Mouse (Mus musculus) lung, embryonic 15.5 days (tissue): ENCODE results near the gene Prm3. TPM values are rescaled to one million over a fixed set of nuclear protein-coding genes. Genes with fewer than 3 reads are reported as not detected.

Experiments used
- ATAC-seq: fragments of 200-750 bp; cut with Nextera tagmentation; 2 replicates; pipeline ENCODE4 v1.8.0; 2017; ENCODE audit warnings: moderate number of reproducible peaks, borderline replicate concordance; ENCODE audit not compliant: low FRiP score, low TSS enrichment; ENCODE audit errors: extremely low read depth
- H3K27ac ChIP-seq: fragments of 300-500 bp; sonication (generic); 2 replicates; pipeline ENCODE4 v1.5.1; 2015; ENCODE audit warnings: moderate library complexity, mild to moderate bottlenecking, inconsistent platforms
- H3K27me3 ChIP-seq: fragments of 300-500 bp; sonication (generic); 2 replicates; pipeline ENCODE4 v1.6.1; 2015; ENCODE audit warnings: inconsistent platforms
- H3K36me3 ChIP-seq: fragments of 300-500 bp; sonication (generic); 2 replicates; pipeline ENCODE4 v1.6.1; 2015; ENCODE audit warnings: inconsistent platforms
- H3K4me1 ChIP-seq: fragments of 300-500 bp; sonication (generic); 2 replicates; pipeline ENCODE4 v1.6.1; 2015; ENCODE audit warnings: inconsistent platforms
- H3K4me2 ChIP-seq: fragments of 300-500 bp; sonication (generic); 2 replicates; pipeline ENCODE4 v1.6.1; 2015; ENCODE audit warnings: inconsistent platforms, mild to moderate bottlenecking, moderate library complexity
- H3K4me3 ChIP-seq: fragments of 300-500 bp; sonication (generic); 2 replicates; pipeline ENCODE4 v1.5.1; 2015; ENCODE audit warnings: mild to moderate bottlenecking, inconsistent platforms
- H3K9ac ChIP-seq: fragments of 300-500 bp; sonication (generic); 2 replicates; pipeline ENCODE4 v1.6.1; 2015; ENCODE audit warnings: inconsistent platforms
- H3K9me3 ChIP-seq: fragments of 300-500 bp; sonication (generic); 2 replicates; pipeline ENCODE4 v1.6.1; 2016; ENCODE audit warnings: inconsistent platforms
- WGBS: fragments of 180-500 bp; shearing (Covaris S2); methylation state at CpG from one replicate; pipeline ENCODE4 v1.1.7; 2015; 5-methylcytosine and 5-hydroxymethylcytosine counted together
- polyA plus RNA-seq: library from polyadenylated mRNA; unstranded; fragments of >200 nt; fragmentation: Nextera tagmentation; extraction: Ambion mirVana; gene quantifications from 2 replicates; pipeline ENCODE4 v1.2.1, GENCODE M21; 2015

Prm3 gene
- not detected in 2 replicates for polyA plus RNA-seq

DNA sequence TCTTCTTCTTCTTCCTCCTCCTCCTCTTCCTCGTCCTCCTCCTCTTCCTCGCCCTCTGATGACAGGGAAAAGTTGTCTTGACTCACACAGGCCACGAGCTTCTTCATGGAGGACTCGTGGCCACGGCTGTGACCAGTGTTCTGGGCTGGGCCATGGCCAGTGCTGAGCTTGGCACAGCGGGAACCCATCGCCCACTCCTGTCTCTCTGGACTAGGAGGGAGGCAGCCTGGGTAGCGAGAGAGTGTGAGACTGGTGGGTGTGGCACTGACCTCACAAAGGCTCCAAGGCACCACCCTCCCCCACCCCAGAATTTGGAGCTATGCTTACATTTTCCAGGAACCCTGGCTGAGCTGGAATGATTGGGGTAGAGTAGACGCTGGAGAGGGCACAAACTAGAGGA, at the start of gene Prm3:
Gene Prm3, minus strand, starts transcription at position 213 of the 400 bp plus-strand sequence.
- Histone ChIP-seq H3K9ac (no peak within 1 kb of the TSS), H3K4me1 (peaks cover 17% of the 10 kb centered on the region), H3K27me3 (peaks cover 8% of the 10 kb centered on the region; the same call in 1 of the 2 replicates), H3K9me3 (no peaks in the 10 kb centered on the region), H3K4me3 (no peak within 1 kb of the TSS), H3K4me2 (no peak within 1 kb of the TSS), H3K27ac (no peak within 1 kb of the TSS), H3K36me3 (no peaks in the 10 kb centered on the region)
- no peak for ATAC-seq
- 68% methylated on average over 9 of the region's 9 CpGs for WGBS

DNA sequence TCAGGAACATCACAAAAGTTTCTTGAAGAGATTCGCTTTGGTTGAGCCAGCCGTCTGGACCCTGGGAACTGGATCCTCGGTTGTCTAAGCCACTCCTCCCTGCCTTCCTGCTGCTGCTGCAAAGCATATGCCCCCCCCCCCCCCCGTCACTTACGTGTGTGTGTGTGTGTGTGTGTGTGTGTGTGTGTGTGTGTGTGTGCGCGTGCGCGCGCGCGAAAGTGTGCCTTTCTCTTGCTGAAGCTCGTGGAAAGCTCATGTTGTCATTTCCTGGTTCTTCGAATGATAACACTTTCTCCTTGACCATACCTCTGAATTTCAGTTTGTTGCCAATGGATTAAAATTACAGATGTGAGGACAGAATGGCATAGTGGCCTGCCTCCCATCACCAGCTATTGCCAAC, 49.3 kb upstream of the Prm3 start:
- no peak overlapping the region for H3K27ac ChIP-seq
- no peaks in the 10 kb centered on the region for H3K9me3 ChIP-seq
- H3K4me1 ChIP-seq, result peaks cover 50% of the 10 kb centered on the region
- H3K4me2 ChIP-seq, result no peak overlapping the region
- 85% methylated on average over 12 of the region's 14 CpGs for WGBS
- no peak overlapping the region for H3K4me3 ChIP-seq
- H3K27me3 ChIP-seq, result no peaks in the 10 kb centered on the region
- ATAC-seq, result no peak
- H3K9ac ChIP-seq, result no peak overlapping the region
- no peaks in the 10 kb centered on the region for H3K36me3 ChIP-seq

DNA sequence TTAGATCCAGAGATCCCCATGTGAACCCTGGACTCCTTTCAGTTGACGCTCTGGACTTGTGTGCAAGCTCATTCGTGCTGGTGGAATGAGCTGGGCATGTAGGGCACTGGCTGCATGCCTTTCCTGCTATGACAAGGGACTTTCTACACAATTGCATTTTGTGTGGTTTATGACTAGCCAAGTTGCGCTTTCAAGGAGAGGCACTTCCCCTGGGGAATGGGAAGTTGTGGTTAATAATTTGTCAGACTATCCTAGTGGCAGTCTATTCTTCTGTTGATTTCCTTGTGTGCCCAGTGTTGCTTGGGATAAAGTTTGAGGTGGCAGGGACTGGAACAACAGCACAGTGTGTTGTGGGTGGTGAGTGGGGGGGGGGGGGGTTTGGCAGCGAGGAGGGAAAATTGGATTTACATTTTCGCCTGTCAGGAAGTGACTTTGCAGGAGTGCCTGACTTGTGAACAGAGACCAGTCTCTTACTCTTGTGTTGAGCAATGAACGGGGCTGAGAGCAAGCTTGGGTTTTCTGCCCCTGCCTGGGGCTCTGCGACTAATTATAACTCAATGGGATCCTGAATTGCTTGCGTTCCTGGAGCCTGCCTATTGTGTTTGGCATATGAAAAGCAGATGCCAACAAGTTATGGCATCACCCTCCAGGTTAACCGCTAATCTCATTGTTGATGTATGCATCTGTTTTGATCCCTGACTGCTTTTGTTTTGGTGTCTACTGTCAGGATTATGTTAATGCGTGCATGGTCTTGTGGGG, 48.0 kb upstream of the Prm3 start:
- peak overlapping the region; percentile 9; the same call in 1 of the 2 replicates for H3K4me2 ChIP-seq
- H3K27ac ChIP-seq, result peak overlapping the region; percentile 61
- WGBS, result 40% methylated on average over 10 of the region's 10 CpGs
- no peak; the same call in 1 of the 2 replicates for ATAC-seq
- H3K9ac ChIP-seq, result no peak overlapping the region
- H3K4me3 ChIP-seq, result no peak overlapping the region
- no peaks in the 10 kb centered on the region for H3K9me3 ChIP-seq
- no peaks in the 10 kb centered on the region for H3K36me3 ChIP-seq
- H3K4me1 ChIP-seq, result peaks cover 47% of the 10 kb centered on the region
- no peaks in the 10 kb centered on the region for H3K27me3 ChIP-seq

DNA sequence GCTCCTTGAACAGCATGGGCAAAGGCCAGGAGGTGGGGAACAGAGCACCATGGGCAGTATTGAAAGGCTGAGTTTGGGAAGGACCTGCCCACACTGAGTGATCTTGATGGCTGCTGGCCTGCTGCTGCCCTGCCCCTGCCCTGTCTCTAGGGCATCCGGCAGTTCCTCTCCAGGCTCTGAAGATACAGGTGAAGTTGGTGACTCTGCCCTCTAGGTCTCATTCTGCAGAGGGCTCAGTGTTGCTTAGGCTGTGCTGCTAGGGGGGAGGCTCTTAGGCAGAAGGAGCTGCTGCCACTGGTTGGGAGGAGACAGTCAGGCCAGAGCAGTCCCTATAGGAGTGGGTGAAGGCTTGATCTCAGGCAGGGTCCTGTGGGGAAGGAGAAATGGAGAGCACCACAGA, 47.2 kb upstream of the Prm3 start:
- H3K4me3 ChIP-seq, result no peak overlapping the region
- 64% methylated on average over 1 of the region's 1 CpGs for WGBS
- ATAC-seq, result no peak
- no peaks in the 10 kb centered on the region for H3K27me3 ChIP-seq
- no peak overlapping the region for H3K4me2 ChIP-seq
- peaks cover 41% of the 10 kb centered on the region for H3K4me1 ChIP-seq
- H3K9me3 ChIP-seq, result no peaks in the 10 kb centered on the region
- H3K36me3 ChIP-seq, result no peaks in the 10 kb centered on the region
- H3K9ac ChIP-seq, result no peak overlapping the region
- peak overlapping the region; percentile 61 for H3K27ac ChIP-seq

DNA sequence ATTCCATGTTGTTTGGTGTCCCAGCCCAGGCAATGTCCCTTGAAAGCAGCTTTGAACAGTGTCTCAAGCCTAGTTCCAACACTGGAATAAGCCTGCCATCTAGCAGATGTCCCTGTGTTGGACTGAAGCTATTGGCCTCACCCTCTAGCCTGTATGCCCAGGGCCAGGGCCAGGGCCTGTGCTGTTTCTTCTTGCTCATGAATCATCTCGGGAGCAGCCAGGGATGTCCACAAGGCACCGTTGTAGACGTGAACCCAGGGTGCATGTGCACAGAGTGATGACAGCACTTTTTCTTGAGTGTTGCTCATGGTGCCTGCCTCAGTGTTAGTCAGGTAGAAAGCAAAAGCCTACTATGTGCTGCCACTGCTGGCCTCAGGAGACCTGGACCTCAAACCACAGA, 46.5 kb upstream of the Prm3 start:
- peaks cover 41% of the 10 kb centered on the region for H3K4me1 ChIP-seq
- no peak overlapping the region for H3K4me2 ChIP-seq
- H3K9me3 ChIP-seq, result no peaks in the 10 kb centered on the region
- 77% methylated on average over 3 of the region's 3 CpGs for WGBS
- H3K9ac ChIP-seq, result no peak overlapping the region
- no peak for ATAC-seq
- no peaks in the 10 kb centered on the region for H3K36me3 ChIP-seq
- no peak overlapping the region for H3K27ac ChIP-seq
- no peaks in the 10 kb centered on the region for H3K27me3 ChIP-seq
- no peak overlapping the region for H3K4me3 ChIP-seq

DNA sequence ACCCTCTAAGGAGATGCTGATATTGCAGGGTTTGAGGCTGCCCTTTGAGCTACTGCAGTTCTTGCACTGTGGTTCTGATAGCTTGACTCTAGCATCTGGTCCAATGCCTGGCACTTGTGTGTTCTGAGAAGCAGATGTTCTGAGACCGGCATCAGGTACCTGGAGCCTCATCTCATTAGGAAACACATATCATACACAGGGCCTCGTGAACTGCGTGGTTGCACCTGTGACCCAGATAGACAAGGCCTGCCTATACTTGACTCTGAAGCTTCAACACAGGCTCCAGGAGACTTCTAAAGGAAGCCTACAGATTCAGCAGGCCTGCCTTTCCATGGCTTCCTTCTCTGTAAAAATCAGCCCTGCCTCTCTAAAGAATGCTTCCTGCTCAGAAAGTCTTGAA, 45.7 kb upstream of the Prm3 start:
- Histone ChIP-seq H3K4me1 (peaks cover 41% of the 10 kb centered on the region), H3K4me3 (no peak overlapping the region), H3K4me2 (no peak overlapping the region), H3K27me3 (no peaks in the 10 kb centered on the region), H3K36me3 (no peaks in the 10 kb centered on the region), H3K9ac (no peak overlapping the region), H3K27ac (no peak overlapping the region), H3K9me3 (no peaks in the 10 kb centered on the region)
- WGBS, result 93% methylated on average over 3 of the region's 3 CpGs
- no peak for ATAC-seq

DNA sequence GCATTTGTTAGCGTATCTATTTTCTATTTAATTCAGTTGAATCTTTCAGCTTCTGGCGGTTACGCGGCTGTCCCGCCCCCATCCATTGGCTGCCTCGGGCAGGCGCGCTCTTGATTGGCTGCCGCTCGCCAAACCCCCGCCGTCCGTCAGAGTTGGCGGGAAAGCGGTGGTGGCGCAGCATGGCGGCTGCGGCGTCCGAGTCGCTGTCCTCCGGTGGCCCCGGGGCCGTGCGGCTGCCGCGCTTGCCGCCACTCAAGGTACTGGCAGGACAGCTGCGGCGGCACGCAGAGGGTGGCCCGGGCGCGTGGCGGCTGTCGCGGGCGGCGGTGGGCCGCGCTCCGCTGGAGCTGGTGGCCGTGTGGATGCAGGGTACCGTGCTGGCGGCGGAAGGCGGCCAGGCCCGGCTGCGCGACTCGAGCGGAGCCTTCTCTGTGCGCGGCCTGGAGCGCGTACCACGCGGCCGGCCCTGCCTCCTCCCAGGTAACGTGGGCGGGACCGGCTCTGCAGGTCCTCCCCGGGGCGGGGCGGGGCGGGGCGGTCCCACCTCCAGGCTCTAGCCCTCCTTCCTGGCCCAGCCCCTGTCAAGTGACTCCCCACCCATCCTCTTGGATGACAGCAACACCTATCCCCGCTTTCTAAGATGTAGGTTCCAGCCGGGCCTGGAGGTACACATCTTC, 44.3 kb upstream of the Prm3 start, which contains the start of gene Rmi2:
Gene Rmi2, plus strand, starts transcription at position 149 of the 677 bp plus-strand sequence.
- Histone ChIP-seq H3K4me1 (peaks cover 41% of the 10 kb centered on the region), H3K9me3 (no peaks in the 10 kb centered on the region), H3K36me3 (no peaks in the 10 kb centered on the region), H3K9ac (peak within 1 kb of the TSS; percentile 70), H3K4me3 (peak within 1 kb of the TSS; percentile 76), H3K27ac (peak within 1 kb of the TSS; percentile 91), H3K4me2 (peak within 1 kb of the TSS; percentile 88), H3K27me3 (no peaks in the 10 kb centered on the region)
- under 1% methylated on average over 55 of the region's 69 CpGs for WGBS
- ATAC-seq, result peak; percentile 92

DNA sequence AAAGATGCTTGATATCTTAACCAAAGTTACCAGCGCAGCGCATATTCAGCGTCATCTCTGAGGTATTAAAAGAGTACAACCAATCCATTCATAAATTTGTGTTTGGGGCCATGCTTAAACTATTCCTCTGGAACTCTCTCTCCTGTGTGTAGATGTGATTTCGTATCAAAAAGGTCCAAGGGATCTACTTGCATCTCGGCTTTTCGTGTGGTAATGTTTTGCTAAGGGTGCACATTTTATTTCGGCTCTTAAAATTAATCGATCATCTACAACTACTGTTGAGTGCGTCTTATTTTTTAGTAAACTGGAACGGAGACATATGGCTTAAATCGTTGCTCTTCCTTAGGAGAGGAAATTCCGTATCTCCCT, 43.8 kb upstream of the Prm3 start:
- Histone ChIP-seq H3K27ac (peak overlapping the region; percentile 91; the same call in 1 of the 2 replicates), H3K9ac (peak overlapping the region; percentile 24; the same call in 1 of the 2 replicates), H3K9me3 (no peaks in the 10 kb centered on the region), H3K4me1 (peaks cover 38% of the 10 kb centered on the region), H3K4me2 (peak overlapping the region; percentile 88), H3K27me3 (no peaks in the 10 kb centered on the region), H3K36me3 (no peaks in the 10 kb centered on the region), H3K4me3 (peak overlapping the region; percentile 76)
- ATAC-seq, result no peak
- 4% methylated on average over 12 of the region's 12 CpGs for WGBS

DNA sequence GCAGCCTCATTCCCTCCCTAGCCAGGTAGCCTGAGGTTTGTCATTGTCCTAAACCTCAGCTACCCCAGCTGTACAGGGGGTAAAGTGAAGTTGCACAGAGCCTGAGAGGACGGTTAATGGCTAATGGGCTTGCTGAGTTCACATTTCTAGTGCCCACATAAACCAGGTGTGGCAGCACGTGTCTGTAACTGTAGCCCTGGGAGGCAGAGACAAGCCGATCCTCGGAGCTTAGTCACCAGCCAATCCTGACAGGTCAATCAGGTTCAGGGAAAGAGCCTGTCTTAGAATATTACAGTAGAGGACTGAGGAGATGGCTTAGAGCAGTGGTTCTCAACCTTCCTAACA, 37.7 kb upstream of the Prm3 start:
- 66% methylated on average over 4 of the region's 4 CpGs for WGBS

DNA sequence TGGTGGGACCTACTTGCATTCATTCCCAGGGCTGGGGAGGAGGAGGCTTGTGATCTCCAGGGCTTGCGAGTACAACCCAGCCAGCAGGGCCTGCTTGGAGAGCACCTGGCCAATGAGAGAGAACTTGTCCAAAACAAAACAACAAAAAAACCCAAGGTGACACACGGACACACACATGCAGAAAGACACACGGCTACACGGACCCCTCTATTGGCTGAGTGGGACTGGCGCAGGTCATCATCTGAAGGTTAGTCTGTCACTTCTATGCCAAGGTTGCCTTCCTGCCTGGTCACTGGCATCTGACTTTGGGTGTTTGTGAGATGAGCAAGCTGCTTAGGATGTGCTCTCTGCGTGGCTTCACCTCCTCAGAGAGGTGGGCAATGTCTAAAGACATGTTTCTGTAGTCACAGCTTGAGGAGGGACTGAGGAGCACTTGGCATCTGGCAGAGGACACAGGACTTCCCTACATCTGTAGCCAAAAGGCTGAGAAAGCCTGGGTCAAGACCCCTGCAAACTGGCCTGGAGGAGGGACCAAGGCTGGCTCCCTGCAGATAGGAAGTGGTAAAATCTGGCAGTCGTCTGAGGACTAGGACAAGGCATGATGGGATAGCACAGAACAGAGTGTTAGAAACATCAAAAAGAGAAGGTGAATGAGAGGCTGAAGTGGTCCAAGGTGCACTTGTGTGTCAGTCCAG, 37.2 kb upstream of the Prm3 start:
- no peak for ATAC-seq
- no peak overlapping the region for H3K27ac ChIP-seq
- no peaks in the 10 kb centered on the region for H3K27me3 ChIP-seq
- no peaks in the 10 kb centered on the region for H3K9me3 ChIP-seq
- no peak overlapping the region for H3K4me3 ChIP-seq
- no peak overlapping the region for H3K9ac ChIP-seq
- H3K4me2 ChIP-seq, result no peak overlapping the region
- 68% methylated on average over 7 of the region's 7 CpGs for WGBS
- H3K4me1 ChIP-seq, result no peaks in the 10 kb centered on the region
- no peaks in the 10 kb centered on the region for H3K36me3 ChIP-seq

More for the DNA sequence above, 37.7 kb upstream of the Prm3 start:
- H3K27me3 ChIP-seq, result no peaks in the 10 kb centered on the region
- H3K9ac ChIP-seq, result no peak overlapping the region
- H3K4me1 ChIP-seq, result no peaks in the 10 kb centered on the region
- no peaks in the 10 kb centered on the region for H3K36me3 ChIP-seq
- no peaks in the 10 kb centered on the region for H3K9me3 ChIP-seq
- no peak overlapping the region for H3K4me3 ChIP-seq
- no peak for ATAC-seq
- no peak overlapping the region for H3K4me2 ChIP-seq
- no peak overlapping the region for H3K27ac ChIP-seq

DNA sequence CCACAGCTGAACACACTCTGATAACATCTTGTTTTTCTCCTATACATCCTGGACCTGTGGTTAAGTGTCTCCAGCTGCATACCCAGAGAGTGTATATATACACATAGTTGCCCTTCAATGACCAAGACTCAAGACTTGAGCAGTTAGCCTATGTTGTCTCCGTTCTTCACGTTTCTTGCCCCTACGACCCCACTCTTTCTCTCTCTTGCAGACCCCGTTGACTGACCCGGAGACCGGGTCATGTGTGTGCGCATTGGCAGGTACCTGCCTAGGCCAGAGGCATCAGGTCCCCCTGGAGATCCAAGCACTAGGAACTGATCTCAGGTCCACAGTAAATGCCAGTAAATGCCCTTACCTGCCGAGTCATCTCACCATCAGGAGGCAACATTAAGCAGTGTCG, 36.6 kb upstream of the Prm3 start:
- WGBS, result 82% methylated on average over 9 of the region's 9 CpGs
- no peak overlapping the region for H3K4me3 ChIP-seq
- no peak for ATAC-seq

DNA sequence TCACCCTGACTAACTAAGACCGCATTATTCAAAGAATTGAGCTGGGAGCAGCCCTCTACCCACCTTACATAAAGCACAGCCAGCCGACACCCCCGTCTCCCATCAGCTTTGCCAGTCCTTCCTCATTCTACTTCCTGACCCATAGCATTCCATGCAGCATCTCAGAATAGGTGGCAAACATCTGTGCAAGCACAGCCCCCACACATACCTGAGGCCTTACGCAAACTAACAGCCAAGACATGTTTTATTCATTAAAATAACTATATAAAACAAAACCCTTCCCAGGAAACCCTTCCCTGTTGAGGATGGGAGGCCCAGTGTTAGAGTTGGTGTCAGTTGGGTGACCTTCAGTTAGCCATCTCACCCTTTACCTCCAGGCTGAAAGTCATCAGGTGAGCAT, 35.1 kb upstream of the Prm3 start:
- H3K27me3 ChIP-seq, result no peaks in the 10 kb centered on the region
- H3K36me3 ChIP-seq, result no peaks in the 10 kb centered on the region
- no peak overlapping the region for H3K9ac ChIP-seq
- H3K4me1 ChIP-seq, result peaks cover 4% of the 10 kb centered on the region; the same call in 1 of the 2 replicates
- ATAC-seq, result no peak
- no peak overlapping the region for H3K27ac ChIP-seq
- H3K4me3 ChIP-seq, result no peak overlapping the region
- H3K4me2 ChIP-seq, result no peak overlapping the region
- 84% methylated on average over 4 of the region's 4 CpGs for WGBS
- H3K9me3 ChIP-seq, result no peaks in the 10 kb centered on the region

More for the DNA sequence above, 36.6 kb upstream of the Prm3 start:
- H3K9me3 ChIP-seq, result no peaks in the 10 kb centered on the region
- H3K9ac ChIP-seq, result no peak overlapping the region
- no peak overlapping the region for H3K27ac ChIP-seq
- H3K4me2 ChIP-seq, result no peak overlapping the region
- no peaks in the 10 kb centered on the region for H3K36me3 ChIP-seq
- no peaks in the 10 kb centered on the region for H3K4me1 ChIP-seq
- H3K27me3 ChIP-seq, result no peaks in the 10 kb centered on the region
